Mouse (Mus musculus): Measurements from ENCODE around the gene Meis2.

The Meis2 gene

DNA sequence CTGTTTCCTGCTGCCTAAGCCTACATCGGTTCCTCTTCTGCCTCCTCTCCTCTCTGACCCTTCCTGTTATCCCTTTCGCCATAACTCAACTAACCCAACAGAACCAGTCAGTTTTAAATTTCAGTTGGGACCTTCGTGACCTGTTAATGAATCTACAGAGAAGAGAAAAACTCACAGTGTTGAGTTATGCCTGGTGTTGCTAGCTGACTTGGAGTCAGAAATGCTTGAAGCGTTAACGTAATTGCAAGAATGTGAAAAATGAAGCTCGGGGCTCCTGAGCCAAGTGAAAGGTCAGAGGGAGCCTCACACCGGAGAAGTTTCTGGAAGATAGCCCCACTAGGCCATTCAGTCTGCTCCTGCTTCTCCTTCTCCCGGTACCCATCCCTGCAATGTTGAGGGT lies 18.3 kb downstream of the Meis2 start:
- no peak for DNase-seq (ENCODE audit: low read depth)

DNA sequence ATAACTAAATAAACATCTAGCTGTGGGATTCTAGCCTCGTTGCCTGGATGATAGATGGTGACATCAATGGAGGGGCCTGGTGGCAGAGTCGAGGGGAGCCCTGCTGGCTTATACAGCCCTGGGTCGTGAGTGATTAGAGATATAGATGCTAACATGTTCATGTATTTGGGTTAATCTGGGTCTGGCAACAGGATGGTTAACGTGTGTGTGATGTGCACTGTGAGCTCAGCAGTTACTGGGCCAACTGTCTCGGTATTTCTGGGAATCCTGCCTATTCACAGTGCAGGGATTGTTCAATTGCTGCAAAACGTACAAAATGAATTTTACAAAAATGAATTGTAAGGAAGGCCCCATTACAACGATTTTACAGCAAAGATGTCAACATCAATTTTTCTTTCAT lies 20.6 kb downstream of the Meis2 start:
- no peak for DNase-seq (ENCODE audit: low read depth)

DNA sequence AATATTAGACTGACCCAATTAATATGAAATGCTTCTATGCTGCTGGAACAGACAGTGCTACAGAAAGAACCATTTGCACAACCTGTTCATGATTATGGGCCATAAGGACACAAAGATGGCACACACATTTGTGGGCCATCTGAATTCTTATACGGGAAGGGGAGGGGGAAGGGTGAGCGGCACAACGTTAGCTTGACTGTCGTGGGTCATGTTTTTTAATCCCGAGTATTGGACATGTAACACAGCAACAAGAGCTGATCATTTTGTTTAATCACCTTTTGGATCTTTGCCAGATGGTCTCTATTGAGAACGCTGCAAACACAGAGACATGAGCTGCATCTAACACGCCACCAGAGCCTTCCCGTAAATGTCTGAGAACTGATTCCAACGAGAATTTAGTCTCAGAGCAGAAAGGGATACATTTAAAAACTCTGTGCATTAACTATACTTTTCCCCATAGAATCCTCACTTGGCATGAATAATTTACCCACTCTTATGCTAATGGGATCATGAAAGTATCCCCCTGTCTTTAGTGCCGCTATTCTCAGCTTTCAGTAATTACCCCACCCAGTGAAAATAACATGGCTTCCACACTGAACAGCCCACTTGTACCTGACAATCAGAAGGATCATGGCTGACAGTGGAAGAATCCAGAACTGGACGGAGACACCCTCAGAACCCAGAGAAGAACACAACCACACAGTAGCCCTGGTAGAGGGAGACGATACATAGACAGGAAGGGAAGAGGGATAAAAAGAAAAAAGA lies 22.5 kb downstream of the Meis2 start:
- no peak for DNase-seq (ENCODE audit: low read depth)

DNA sequence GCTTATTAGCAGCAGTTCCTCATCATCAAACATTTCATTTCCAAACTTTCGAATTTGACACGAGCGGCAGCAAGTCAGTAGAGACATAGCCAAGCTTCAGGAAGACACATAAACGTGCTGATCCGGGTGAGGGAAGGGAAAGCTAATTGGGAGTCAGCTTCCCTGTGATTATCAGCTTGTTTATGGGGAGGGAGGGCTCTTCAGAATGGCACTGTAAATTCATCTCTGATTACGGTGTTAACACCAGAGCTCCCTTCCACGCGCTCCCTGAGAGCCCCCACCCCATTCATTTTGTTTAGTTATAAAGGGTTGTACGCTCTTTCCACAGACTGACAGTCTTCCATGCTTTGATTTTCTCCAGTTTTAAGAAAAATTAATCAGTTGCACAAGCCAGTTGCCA lies 23.2 kb downstream of the Meis2 start:
- DNase-seq (ENCODE audit: low read depth), result no peak

DNA sequence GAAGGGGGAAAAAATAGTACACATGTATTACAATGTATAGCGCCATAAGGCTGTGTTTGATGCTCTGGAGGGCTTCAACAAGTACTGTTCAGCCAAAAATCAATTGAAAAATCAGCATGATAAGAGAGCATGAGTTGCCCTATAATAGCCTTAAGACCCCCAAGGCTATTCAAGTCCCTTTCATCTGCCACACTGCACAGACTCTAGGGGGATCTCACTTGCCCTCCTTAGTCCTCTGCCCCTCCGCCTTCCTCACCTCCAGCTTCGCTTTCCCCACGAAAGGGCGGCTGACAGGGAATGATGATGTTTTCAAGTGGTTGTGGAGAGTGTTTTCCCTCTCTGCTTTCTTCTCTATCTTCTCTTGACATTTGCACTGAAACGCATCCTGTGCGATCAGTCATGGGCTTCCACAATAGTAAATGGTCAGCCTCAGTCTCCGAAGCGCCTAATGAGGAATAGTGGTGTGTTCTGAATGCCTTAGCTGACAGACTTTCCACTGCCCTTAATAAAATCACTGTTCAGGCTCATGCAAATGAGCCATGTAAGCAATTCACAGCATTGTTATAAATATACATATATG lies 23.9 kb downstream of the Meis2 start:
- DNase-seq (ENCODE audit: low read depth), result no peak

DNA sequence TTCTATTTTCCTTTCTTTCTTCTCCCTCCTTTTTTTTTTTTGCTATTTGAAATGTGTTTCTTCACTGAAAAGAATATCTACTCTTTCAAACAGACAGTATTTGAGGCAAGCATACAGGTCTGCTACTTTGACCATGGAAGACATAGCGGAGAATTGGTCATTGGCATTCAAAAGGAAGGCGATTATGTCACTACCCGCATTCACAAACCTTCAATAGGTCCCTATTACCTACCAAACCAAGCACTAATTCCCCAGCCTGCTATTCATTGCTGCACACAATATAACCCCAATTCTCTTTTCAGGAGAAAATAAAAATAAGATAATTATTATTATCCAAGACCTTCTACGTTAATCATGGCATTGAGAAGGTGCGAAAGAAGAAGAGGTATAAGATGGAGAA lies 30.3 kb downstream of the Meis2 start:
- no peak for DNase-seq (ENCODE audit: low read depth)

DNA sequence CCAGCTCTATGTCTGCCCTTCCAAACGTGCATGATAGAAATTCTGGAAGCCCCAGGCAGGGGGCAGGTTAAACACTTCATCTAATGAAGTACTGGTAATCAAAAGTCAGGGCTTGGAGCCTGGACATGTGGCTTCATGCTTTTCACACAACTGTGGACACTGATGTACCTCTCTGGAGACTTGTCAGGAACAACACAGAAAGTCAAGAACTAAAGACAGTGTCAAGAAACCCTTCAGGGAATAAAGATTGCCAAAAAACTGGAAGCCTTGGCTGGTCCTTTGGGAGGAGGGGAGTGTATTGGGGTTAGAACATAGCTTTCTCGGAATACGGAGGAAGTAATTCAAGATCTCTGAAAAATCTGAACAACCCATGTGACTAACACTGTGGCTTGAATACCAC lies 37.5 kb downstream of the Meis2 start:
- DNase-seq (ENCODE audit: low read depth), result no peak

DNA sequence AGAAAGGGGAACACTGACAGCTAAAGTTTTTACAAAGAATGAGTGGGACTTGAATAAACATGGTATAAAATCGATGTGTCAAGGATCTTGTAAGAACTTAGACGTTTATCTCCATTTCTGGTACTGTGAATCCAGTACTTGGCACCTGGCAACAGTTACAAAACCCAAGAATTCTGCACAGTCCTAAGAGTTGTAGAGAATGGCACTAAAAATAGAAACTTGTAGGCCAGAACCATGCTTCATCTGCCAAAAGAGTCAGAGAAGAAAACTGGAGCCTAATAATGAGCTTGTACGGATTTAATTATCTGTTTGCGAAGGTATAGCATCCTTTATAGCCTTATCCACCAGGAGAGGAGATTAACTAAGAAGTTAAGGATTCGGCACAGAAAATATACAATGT lies 42.8 kb downstream of the Meis2 start:
- DNase-seq (ENCODE audit: low read depth), result no peak

DNA sequence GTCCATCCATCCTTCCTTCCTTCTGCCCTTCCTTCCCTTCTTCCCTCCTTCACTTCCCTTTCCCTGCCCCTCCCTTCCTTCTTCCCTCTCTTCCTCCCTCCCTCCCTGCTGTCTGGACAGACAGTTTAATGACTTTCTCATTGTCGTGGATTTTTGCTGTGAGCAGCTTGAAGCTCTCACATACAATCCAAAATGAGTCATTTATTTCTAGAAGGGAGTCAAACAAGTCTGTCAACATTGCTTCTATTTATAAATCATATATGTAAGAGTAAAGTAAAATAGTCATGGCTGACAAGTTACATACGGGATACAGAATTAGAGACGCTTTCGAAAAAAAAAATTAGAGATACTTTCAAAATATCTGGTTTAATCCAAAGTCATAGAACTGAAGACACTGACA lies 43.7 kb downstream of the Meis2 start:
- no peak for DNase-seq (ENCODE audit: low read depth)

DNA sequence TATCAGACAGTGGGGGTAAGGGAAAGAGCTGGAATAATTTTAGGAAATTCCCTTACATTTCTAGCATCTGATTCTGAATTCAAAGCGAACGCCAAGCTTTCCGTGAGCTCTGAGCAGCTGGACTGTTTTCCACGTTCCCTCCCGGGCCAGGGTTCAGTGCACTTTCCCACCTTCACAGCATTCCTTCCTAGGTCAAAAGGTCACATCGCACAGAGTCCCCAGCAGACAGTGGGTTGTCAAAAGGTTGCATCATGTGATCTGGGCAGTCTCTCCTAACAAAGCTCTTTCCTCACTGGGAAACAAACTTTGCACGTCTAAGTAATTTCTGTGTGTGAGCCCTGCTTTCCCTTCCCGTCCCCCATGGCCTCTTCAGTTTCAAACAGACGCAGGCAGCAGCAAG lies 44.6 kb downstream of the Meis2 start:
- no peak for DNase-seq (ENCODE audit: low read depth)

DNA sequence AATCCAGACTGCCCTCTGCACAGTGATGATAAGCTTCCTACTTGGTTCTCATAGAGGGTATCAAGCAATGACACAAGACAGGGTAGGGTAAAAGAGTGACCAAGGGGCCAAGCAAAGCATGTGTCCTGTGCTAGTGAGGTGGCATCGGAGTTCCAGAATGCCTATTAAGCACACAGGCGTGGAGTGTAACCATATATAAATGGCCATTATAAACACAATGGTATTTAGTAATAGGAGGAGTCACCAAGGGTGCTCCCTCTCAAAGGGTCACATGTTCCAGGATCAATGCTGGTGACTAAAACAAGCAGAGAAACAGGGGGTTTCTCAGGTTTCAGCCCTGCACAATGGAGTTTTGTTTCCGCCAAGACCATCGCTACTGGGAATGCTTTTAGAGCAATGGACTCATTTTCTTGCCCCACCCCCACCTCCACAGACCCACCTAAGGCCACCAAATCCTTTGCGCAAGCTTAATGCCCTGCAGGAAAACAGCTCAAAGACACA lies 45.1 kb downstream of the Meis2 start:
- DNase-seq (ENCODE audit: low read depth), result no peak

DNA sequence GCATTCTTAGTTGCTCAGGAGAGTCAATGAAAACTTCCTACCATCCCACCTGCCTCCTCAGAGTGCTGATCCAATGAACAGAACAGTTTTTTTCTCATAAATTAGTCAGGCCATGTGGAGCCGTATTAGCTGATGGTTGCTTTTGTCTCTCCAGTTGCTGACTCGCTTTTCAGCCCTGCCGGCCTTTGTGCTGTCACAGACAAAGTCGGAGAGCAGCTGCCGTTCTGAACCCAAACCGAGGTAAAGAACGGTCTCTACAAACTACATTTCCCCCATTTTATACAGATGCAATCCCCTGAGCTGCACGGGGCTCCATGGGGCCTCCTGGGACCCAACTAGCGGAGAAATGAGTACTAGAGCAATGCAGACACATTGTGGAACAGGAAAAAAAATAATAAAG lies 45.7 kb downstream of the Meis2 start:
- no peak for DNase-seq (ENCODE audit: low read depth)

DNA sequence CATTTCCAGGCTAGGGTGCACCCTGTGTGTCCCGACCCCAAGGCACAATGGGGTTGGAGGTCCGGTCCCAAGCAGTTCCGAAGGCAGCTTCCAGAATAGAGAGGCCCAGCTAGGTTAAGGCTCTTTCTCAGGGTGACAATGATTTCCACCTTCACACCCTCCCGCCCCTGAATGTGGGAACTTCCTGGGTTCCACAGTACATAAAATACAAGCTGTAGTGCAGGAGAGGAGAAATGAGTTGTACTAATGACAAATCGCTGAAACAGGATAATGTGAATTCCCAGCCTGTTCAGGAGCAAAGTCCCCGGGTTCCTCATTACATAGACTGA lies 46.2 kb downstream of the Meis2 start:
- no peak for DNase-seq (ENCODE audit: low read depth)

DNA sequence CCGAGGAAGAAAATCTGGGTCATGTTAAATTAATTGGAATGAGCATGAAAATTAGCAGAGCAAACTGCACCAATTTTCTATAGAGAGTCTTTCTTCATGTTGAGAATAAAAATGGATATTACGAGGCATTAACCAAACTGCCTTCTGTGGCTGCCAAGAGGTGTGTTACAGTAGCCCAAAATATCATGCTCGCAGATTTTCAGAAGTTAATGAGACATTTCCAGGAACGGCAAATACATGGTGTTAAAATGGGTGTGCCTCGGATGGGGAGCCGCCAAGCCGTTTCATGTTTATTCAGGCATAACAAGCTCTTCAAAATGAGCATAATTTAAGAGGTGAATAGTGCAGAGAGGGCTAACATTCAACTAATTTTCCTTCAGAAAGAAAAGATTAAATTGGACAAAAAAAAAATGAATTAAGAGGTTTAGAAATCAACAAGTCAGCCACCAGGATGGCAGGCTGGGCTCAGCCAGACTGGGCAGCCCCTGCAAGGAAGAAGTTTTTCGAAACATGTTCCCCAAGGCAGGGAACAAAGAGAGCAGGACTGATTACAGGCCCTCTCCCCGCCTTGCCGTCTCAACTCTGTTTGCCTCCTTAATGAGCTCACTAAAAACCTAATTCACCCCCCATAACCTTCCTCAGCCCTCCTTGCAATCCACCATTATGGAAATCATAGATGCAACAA lies 46.7 kb downstream of the Meis2 start:
- DNase-seq (ENCODE audit: low read depth), result no peak

DNA sequence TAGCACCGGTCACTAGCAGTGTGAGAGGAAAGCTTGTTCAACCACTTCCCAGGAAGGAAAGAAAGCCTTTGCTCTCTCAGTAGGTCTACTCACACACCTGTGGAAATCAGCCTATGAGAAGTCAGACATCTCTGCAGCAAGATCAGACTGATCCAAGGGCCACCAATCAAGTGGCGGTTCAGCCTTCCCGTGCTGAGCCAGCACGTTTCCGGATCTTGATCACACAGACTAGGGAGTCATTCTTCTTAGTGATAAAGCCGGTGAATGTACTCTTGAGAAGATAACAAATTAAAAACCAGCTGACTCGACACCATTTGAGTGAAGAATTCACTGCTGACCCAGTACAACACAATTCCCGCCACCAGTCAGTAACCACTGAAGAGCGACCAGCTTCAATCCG lies 50.1 kb downstream of the Meis2 start:
- DNase-seq (ENCODE audit: low read depth), result no peak

DNA sequence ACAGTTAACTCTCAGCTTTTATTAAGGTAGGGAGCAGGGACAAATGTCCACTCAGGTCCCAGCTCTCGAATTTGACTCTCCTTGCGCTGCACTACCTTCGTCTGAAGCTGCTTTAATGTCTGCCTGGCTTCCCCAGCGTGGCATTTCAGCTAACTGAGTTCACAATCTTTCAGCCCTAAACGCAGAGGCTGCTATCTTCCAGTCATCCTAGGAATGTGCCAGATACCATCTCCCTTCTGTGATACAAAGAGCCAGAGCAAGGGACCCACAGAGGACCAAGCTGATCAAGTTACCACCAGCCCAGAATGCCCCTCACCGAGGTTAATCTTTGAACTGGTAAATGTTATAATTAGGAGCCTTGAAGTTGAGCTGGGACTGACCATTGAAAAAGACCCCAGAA lies 55.2 kb downstream of the Meis2 start:
- no peak for DNase-seq (ENCODE audit: low read depth)

DNA sequence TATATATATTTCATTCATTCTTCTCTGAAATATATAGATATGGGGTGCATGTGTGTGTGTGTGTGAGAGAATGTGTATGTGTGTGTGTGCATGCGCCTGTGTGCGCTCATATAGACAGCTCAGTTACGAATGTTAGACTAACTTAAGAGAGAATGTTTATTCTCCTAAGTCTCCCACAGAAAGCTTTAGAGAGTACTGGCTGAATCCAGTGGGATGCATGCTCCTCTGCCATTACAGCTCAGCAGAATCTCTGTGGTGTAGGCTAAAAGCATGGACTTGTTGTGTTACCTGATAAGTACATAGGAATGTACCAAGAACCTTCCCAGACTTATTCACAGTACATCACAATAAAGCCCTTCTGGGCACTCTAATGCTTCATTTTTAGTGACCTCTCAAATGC lies 55.6 kb downstream of the Meis2 start:
- no peak for DNase-seq (ENCODE audit: low read depth)

DNA sequence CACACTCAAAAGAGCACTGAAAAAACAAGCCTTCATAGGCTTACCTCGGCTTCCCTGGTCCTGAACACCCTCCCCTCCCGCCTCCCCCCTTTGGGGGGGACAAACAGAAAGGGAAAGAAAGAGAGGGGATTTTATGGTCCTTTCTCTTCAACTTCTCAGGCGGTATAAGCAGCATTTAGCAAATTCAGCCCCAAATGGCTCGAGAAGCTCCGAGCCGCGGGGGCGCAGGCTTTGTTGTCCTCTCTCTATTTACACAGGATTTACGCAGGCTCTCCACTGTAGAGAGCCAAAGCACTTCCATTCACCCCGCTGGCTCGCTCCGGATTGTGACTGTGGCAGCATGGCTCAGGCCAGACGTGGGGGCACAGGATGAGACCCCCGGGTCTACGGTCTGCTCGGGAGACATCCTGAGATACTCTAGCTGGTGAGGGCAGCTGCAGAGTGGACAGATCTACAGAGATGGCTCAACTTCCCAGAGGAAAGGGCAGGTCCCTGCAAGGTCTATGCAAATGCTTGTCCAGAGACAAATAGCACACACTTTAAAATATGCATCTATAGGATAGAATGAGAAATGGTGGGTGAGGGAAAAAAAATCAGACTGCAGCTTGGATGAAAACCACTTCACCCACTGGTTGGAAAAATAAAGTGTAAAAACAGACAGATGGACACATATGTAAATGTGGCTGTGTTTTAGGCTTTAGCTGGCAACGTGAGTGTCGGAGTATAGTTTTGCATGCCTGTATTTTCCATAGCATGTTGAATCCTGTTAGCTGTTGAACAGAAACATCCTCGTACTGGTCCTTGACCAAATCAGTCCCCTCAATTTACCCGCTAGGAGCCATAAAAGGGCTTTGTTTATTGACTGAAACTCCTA lies 56.3 kb downstream of the Meis2 start:
- no peak for DNase-seq (ENCODE audit: low read depth)

DNA sequence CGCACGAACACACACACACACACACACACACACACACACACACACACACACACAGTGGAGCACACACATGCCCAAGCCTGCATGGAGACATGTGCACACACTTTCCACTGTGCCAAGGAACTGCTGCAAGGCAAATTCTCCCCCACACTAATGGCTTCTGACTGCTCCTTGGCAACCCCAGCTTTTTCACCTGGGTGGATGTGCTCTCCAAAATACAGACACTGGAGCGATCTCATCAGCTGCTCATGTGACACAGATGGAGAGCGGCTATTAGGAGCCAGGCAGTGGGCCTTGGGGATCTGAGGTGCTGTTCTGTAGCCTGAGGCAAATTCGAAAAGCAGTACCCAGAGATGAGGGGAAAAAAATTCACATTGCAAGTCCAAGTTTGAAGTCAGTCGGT lies 63.3 kb downstream of the Meis2 start:
- no peak for DNase-seq (ENCODE audit: low read depth)

DNA sequence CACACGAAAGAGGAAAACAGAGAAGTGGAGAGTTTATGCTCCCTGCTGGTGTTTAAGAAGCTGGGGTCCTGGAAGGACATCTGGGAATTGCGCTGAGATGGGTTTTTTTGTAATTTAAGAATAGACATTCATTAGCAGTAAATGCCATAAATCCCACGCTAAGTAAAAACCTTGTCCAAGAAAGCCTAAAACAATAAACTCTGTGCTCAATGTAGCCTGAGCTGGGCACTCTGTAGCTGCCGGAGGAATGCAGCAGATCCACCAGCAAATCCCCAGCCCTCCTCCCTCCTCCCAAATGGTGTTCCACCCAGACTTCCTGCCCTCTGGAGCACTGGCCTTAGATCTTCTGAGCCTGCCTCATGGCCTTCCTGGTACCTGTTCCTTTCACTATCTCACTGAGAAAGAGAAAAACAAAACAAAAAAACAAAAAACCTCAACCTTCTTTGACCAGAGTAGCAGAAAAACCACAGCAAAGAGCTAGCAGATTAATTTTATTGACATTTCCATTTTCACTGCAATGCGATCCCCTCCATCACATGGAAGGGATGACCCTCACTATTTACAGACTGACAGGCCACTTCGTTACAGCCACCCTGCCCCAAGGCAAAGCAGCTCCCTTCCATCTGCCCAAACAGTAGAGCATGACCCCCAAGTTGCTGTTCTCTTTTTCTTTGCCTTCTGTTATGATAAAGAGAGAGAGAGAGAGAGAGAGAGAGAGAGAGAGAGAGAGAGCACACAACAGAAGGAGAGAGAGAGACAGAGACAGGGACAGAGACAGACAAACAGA lies 64.1 kb downstream of the Meis2 start:
- DNase-seq (ENCODE audit: low read depth), result no peak

DNA sequence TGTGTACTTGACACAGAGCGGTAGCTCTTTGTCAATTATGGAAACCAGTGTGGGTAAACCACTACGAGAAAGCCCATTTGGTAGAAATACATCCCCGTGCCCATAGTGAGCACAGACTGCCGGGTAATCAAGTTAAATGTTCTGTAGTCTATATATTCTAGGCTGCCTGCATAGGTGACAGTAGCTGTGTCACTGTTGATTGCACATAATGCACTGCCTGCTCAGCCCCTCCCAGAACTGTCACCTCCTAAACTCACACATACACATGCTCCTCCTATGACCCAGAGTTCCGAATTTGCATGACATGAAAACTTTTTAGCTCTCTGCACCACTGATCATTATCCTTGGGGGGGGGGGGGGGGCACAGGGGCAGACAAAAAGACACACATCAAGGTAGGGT lies 65.1 kb downstream of the Meis2 start:
- no peak for DNase-seq (ENCODE audit: low read depth)

DNA sequence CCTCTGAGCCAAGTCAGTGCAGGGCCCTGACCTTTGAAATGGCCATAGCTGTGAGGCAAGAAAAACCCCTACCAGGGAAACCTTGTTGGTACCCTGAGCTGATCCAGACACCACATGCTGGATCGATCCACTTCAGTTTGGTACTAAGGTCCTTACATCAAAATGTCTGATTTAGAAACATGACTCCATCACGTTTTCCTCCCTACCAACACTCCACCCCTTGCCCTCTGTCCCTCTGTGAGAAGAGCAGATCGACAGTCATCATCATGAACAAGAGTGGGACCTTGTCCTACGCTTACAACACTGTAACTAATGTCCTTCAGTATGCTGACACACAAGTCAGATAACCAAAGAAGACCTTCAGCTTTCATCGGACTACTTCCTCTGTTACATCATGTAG lies 66.8 kb downstream of the Meis2 start:
- DNase-seq (ENCODE audit: low read depth), result no peak
